10 mouse cellular contexts compared by ENCODE assay signal in the genomic region with DNA sequence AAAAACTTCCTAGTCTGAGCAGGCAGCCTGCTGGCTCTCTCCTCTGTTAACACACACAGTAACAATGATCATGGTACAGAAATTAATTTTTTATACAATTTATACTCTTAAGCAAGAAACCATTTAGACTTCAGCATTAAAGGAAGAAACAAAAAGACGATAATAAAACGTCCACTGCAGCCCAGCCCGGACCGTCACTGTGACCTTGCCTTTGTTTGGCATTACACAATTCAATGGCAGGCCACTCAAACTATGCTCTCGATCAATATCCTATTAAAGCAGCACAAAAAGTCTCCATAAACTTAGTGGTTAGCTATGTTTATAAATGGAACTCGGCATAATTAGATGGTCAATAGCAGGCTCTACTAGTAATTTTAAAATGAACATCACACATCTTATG.
A peak's percentile ranks its signal among the peaks of the same experiment; 100 is the strongest.
DNase-seq lines count a peak whose midpoint lies in the region; ATAC-seq and TF ChIP-seq lines count a peak whose summit lies in the region.
"Had no signal": no experiment of that assay in that cellular context is flagged by ENCODE, and none has a peak within 500 bp of the region (broad histone marks: within the 10 kb centered on the region; RNA-seq: fewer than 3 reads in every experiment).

No protein-coding gene starts in this region.

- no peaks in the 10 kb centered on the region for H3K9me3 ChIP-seq in kidney, embryonic 15.5 days (replicated peaks)
- no peaks in the 10 kb centered on the region for H3K9me3 ChIP-seq in hindbrain, embryonic 11.5 days (ENCODE audit: control insufficient read depth, low read length)
- no peaks in the 10 kb centered on the region for H3K9me3 ChIP-seq in midbrain, embryonic 14.5 days (ENCODE audit: control insufficient read depth, low read length)
- H3K9me3 ChIP-seq: embryonic facial prominence, embryonic 13.5 days; neural tube, embryonic 12.5 days had no signal

- WGBS in kidney, embryonic 15.5 days: 90% methylated on average over 6 of the region's 6 CpGs
- WGBS in hindbrain, embryonic 11.5 days: 73% methylated on average over 6 of the region's 6 CpGs
- WGBS in midbrain, embryonic 14.5 days: 54% methylated on average over 6 of the region's 6 CpGs

- no peak for DNase-seq in kidney, postnatal 14 days
- DNase-seq in hindbrain, embryonic 11.5 days (ENCODE audit: low spot score): no peak
- DNase-seq in midbrain, embryonic 14.5 days: no peak
- no peak for DNase-seq in frontal cortex, postnatal 36 days (ENCODE audit: low spot score in 2 of 2)
- DNase-seq in gastrocnemius, postnatal 10 days: no peak

- no peak overlapping the region for H3K4me2 ChIP-seq in kidney, embryonic 15.5 days
- H3K4me2 ChIP-seq in hindbrain, embryonic 11.5 days (replicated peaks; ENCODE audit: low read depth, low read length): no peak overlapping the region
- no peak overlapping the region for H3K4me2 ChIP-seq in midbrain, embryonic 14.5 days (ENCODE audit: low read length)
- H3K4me2 ChIP-seq: neural tube, embryonic 12.5 days had no signal

- no peak for TF ChIP-seq CTCF in embryonic fibroblast, embryonic 13.5 days (IDR thresholded peaks at IDR 0.05; ENCODE audit: borderline replicate concordance, insufficient read depth, low read length)

- no peak overlapping the region for H3K4me3 ChIP-seq in kidney, embryonic 15.5 days (replicated peaks)
- no peak overlapping the region for H3K4me3 ChIP-seq in embryonic fibroblast, embryonic 13.5 days (ENCODE audit: insufficient read depth, low read length)
- no peak overlapping the region for H3K4me3 ChIP-seq in hindbrain, embryonic 11.5 days (ENCODE audit: low read depth, low read length)
- H3K4me3 ChIP-seq in midbrain, embryonic 14.5 days (replicated peaks; ENCODE audit: low read depth, low read length): no peak overlapping the region
- H3K4me3 ChIP-seq: embryonic facial prominence, embryonic 13.5 days; neural tube, embryonic 12.5 days had no signal

- H3K4me1 ChIP-seq in kidney, embryonic 15.5 days: peaks cover 32% of the 10 kb centered on the region
- peaks cover 15% of the 10 kb centered on the region for H3K4me1 ChIP-seq in embryonic fibroblast, embryonic 13.5 days (ENCODE audit: control insufficient read depth, insufficient read depth, low read length)
- peaks cover 11% of the 10 kb centered on the region for H3K4me1 ChIP-seq in hindbrain, embryonic 11.5 days (replicated peaks; ENCODE audit: control insufficient read depth, insufficient read depth, low read length)
- peaks cover 19% of the 10 kb centered on the region for H3K4me1 ChIP-seq in midbrain, embryonic 14.5 days (ENCODE audit: control insufficient read depth, insufficient read depth, low read length)

- H3K27ac ChIP-seq in kidney, embryonic 15.5 days: peak overlapping the region; percentile 81; the same call in 1 of the 2 replicates
- peak overlapping the region; percentile 91 for H3K27ac ChIP-seq in embryonic fibroblast, embryonic 13.5 days (ENCODE audit: insufficient read depth, low read length)
- H3K27ac ChIP-seq in hindbrain, embryonic 11.5 days (ENCODE audit: low read depth, low read length): peak overlapping the region; percentile 75; the same call in 1 of the 2 replicates
- peak overlapping the region; percentile 39 for H3K27ac ChIP-seq in midbrain, embryonic 14.5 days (replicated peaks; ENCODE audit: low read depth, low read length)

- 0 out of 2 replicates have a peak, but pooled peaks cover 2% of the 10 kb centered on the region for H3K36me3 ChIP-seq in kidney, embryonic 15.5 days
- no peaks in the 10 kb centered on the region; the same call in 1 of the 2 replicates for H3K36me3 ChIP-seq in hindbrain, embryonic 11.5 days (ENCODE audit: control insufficient read depth, insufficient read depth, low read length)
- H3K36me3 ChIP-seq in midbrain, embryonic 14.5 days (ENCODE audit: control insufficient read depth, insufficient read depth, low read length): no peaks in the 10 kb centered on the region

- H3K9ac ChIP-seq in kidney, embryonic 15.5 days: no peak overlapping the region
- H3K9ac ChIP-seq in hindbrain, embryonic 11.5 days (ENCODE audit: low read depth, low read length): no peak overlapping the region
- H3K9ac ChIP-seq in midbrain, embryonic 14.5 days (replicated peaks; ENCODE audit: low read length): no peak overlapping the region
- H3K9ac ChIP-seq: embryonic facial prominence, embryonic 13.5 days; neural tube, embryonic 12.5 days had no signal

- ATAC-seq in kidney, embryonic 15.5 days (replicated peaks; ENCODE audit: low FRiP score): no peak
- no peak for ATAC-seq in hindbrain, embryonic 11.5 days (ENCODE audit: low FRiP score)
- no peak for ATAC-seq in midbrain, embryonic 14.5 days (ENCODE audit: low FRiP score, low TSS enrichment)
- no peak for ATAC-seq in megakaryocyte progenitor cell, adult 5-6 weeks (replicated peaks; ENCODE audit: poor library complexity)

- TF ChIP-seq POLR2A in embryonic fibroblast, embryonic 13.5 days (IDR thresholded peaks at IDR 0.05; ENCODE audit: low read depth, low read length): no peak

- H3K27me3 ChIP-seq in kidney, embryonic 15.5 days: no peaks in the 10 kb centered on the region
- no peaks in the 10 kb centered on the region for H3K27me3 ChIP-seq in hindbrain, embryonic 11.5 days (ENCODE audit: control insufficient read depth, insufficient read depth, low read length)
- H3K27me3 ChIP-seq in midbrain, embryonic 14.5 days (ENCODE audit: control insufficient read depth, insufficient read depth, low read length): no peaks in the 10 kb centered on the region
- H3K27me3 ChIP-seq: embryonic facial prominence, embryonic 13.5 days; neural tube, embryonic 12.5 days had no signal

Comparison
In these comparisons a context has a peak if more than half of its experiments do, and no peak if none do; other contexts are left out.
1. H3K27ac ChIP-seq: peak in every context shown above with its lines; median percentile 91 in embryonic fibroblast, embryonic 13.5 days; 81 in kidney, embryonic 15.5 days; 75 in hindbrain, embryonic 11.5 days; 39 in midbrain, embryonic 14.5 days.